Mouse (Mus musculus) cerebral cortex, adult 2 months (tissue): ENCODE measurements around the gene Zfp800.

Experiments used
- WGBS: fragments of 180-500 bp; shearing (Covaris S2); methylation state at CpG from one replicate; pipeline ENCODE4 v1.1.7; 2018; 5-methylcytosine and 5-hydroxymethylcytosine counted together

Zfp800 gene

GRCm38 (mm10) chr6:28396853-28397457 is 850 bp downstream of the Zfp800 start:
- WGBS: 7% methylated on average over 19 of the region's 19 CpGs

GRCm38 (mm10) chr6:28396051-28396852 is 1.6 kb downstream of the Zfp800 start:
- 66% methylated on average over 15 of the region's 15 CpGs for WGBS

GRCm38 (mm10) chr6:28389038-28389437 is 8.8 kb downstream of the Zfp800 start:
- WGBS: 87% methylated on average over 3 of the region's 3 CpGs

- WGBS: 88% methylated on average over 3 of the region's 3 CpGs
Measured at GRCm38 (mm10) chr6:28385169-28385568, 12.6 kb downstream of the Zfp800 start.

- 39% methylated on average over 4 of the region's 4 CpGs for WGBS
Measured at GRCm38 (mm10) chr6:28381983-28382382, 15.8 kb downstream of the Zfp800 start.

GRCm38 (mm10) chr6:28369966-28370683 is 27.7 kb downstream of the Zfp800 start:
- WGBS: 56% methylated on average over 6 of the region's 6 CpGs

GRCm38 (mm10) chr6:28367575-28367974 is 30.2 kb downstream of the Zfp800 start:
- 71% methylated on average over 9 of the region's 9 CpGs for WGBS

- 67% methylated on average over 3 of the region's 3 CpGs for WGBS
Measured at GRCm38 (mm10) chr6:28351066-28351465, 46.7 kb downstream of the Zfp800 start.

- 79% methylated on average over 7 of the region's 7 CpGs for WGBS
Measured at GRCm38 (mm10) chr6:28345181-28345580, 52.6 kb downstream of the Zfp800 start.

- 88% methylated on average over 5 of the region's 5 CpGs for WGBS
Measured at GRCm38 (mm10) chr6:28342863-28343262, 54.9 kb downstream of the Zfp800 start.

- 84% methylated on average over 4 of the region's 4 CpGs for WGBS
Measured at GRCm38 (mm10) chr6:28341174-28341573, 56.6 kb downstream of the Zfp800 start.

GRCm38 (mm10) chr6:28339410-28339809 is 58.4 kb downstream of the Zfp800 start:
- 80% methylated on average over 5 of the region's 5 CpGs for WGBS

GRCm38 (mm10) chr6:28333696-28334095 is 64.1 kb downstream of the Zfp800 start:
- WGBS: 89% methylated on average over 5 of the region's 5 CpGs

- WGBS: 49% methylated on average over 3 of the region's 3 CpGs
Measured at GRCm38 (mm10) chr6:28332546-28332945, 65.3 kb downstream of the Zfp800 start.

GRCm38 (mm10) chr6:28329815-28330214 is 68.0 kb downstream of the Zfp800 start:
- WGBS: 75% methylated on average over 6 of the region's 6 CpGs

GRCm38 (mm10) chr6:28329002-28329596 is 68.7 kb downstream of the Zfp800 start:
- 81% methylated on average over 10 of the region's 10 CpGs for WGBS

GRCm38 (mm10) chr6:28326720-28327119 is 71.1 kb downstream of the Zfp800 start:
- 92% methylated on average over 3 of the region's 3 CpGs for WGBS

GRCm38 (mm10) chr6:28322399-28322798 is 75.4 kb downstream of the Zfp800 start:
- WGBS: 87% methylated on average over 7 of the region's 7 CpGs

GRCm38 (mm10) chr6:28319648-28320270 is 78.0 kb downstream of the Zfp800 start:
- 32% methylated on average over 13 of the region's 13 CpGs for WGBS

- 41% methylated on average over 13 of the region's 13 CpGs for WGBS
Measured at GRCm38 (mm10) chr6:28318820-28319573, 78.8 kb downstream of the Zfp800 start.

- WGBS: 75% methylated on average over 3 of the region's 3 CpGs
Measured at GRCm38 (mm10) chr6:28315208-28315607, 82.6 kb downstream of the Zfp800 start.
